Mouse (Mus musculus) heart, postnatal 0 days (tissue): ENCODE measurements around the gene Fez1.

Experiments
- CTCF ChIP-seq: IDR thresholded peaks from 2 replicates; pipeline ENCODE4 v1.5.1; 2016; ENCODE audit warnings: antibody characterized with exemption, control low read depth, low read depth
- EP300 ChIP-seq: IDR thresholded peaks from 2 replicates; pipeline ENCODE4 v1.6.1; 2016; ENCODE audit warnings: antibody characterized with exemption, low read depth

- TF ChIP-seq CTCF (peak; percentile 62), EP300 (no peak)
Measured at GRCm38 (mm10) chr9:36890552-36890951, 68.9 kb downstream of the Fez1 start.
